Mouse (Mus musculus) mature B cell (primary cell): ENCODE results near the gene Spaca7.
"Not testable (repeated sequence)": the region's sequence is repeated elsewhere in the genome, so short reads cannot be mapped to it uniquely, and the experiment has no call there.

Experiments used
- in situ Hi-C: fragments of 300-500 bp; cut with MboI; formaldehyde crosslinking; loops from 2 replicates; pipeline ENCODE4 v1.14.3; 2019

Spaca7 gene

GRCm38 (mm10) chr8:12572814-12573534, at the start of gene Spaca7:
Spaca7 (plus strand) TSS chr8:12573029.
- in situ Hi-C loops: no loop called here

DNA sequence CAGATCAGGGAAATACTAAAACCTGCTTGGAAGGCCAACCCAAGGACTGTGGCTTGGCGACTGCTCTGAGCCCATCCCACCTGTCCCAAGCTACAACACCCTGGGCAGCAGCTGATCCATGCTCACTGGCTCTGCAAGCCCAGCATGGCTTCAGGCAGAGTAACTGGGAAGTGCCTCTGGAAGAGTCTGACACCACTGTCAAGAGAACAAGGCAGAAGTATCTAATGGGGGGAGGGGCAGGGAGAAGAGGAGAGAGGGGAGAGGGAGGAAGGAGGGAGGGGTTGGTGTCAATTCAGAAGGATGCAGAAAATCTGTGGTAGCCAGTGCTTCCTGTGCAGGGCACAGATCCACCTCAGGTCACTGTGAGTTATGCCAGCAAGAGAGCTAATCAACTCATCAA, 48.5 kb upstream of the Spaca7 start:
- in situ Hi-C loops: no loop called here

GRCm38 (mm10) chr8:12528659-12529058, 44.2 kb upstream of the Spaca7 start:
- in situ Hi-C loops: no loop called here

- in situ Hi-C loops: no loop called here
These were observed 37.2 kb upstream of the Spaca7 start for GRCm38 (mm10) chr8:12535617-12536016.

DNA sequence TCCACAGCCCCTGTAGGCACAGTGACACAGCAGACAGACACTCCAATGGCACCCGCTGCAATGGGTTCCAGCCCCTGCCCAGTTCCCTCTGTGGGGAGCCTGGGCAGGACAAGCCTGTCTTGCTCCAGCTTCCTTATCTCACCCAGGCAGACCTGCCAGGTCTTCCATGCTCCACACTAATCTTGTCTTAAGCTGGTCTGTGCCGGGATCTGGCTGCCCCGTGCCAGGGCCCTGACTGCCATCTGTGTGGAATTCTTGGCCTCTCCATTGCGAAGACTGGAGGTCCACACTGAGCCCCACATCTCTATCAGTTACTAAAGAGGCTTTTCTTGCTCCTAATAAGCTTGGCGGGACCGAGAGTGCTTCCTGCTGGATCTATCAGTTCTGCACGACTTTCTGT, 36.5 kb upstream of the Spaca7 start:
- in situ Hi-C loops: no loop called here

DNA sequence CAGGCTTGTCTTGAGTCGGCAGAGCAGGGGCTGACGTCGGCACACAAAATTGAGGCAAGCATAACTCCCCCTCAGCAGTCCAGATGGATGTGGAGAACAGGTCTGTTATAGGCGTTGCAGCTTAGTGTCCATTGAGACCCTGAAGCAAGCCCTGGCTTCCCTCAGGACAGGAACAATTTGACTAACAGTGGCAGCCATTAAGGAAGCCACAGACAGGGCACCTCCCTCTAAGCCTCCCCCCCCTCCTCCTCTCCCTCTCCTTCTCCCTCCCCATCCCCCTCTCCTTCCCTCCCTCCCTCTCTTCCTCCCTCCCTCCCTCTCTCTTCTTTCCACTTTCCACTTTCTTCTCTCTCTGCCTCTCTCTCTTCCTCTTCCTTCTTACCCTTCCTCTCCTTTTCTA, 27.6 kb upstream of the Spaca7 start:
- in situ Hi-C loops: no loop called here

DNA sequence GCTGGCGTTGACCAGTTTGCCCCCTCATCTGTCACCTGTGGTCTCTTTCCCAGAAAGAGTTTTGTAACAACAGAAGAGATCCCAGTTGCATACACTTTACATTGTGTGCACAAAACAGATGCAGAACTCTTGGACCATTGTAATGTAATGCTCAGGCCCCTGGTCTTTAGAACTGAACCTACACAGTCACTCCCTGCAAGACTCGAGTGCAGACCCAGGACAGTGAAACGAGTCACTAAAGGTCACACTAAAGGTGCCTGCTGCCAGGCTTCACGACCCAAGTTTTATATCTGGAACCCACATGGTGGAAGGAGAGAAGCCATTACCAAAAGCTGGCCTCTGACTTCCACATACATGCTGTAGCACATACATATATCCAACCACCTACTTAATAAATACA, 27.2 kb upstream of the Spaca7 start:
- in situ Hi-C loops: no loop called here

DNA sequence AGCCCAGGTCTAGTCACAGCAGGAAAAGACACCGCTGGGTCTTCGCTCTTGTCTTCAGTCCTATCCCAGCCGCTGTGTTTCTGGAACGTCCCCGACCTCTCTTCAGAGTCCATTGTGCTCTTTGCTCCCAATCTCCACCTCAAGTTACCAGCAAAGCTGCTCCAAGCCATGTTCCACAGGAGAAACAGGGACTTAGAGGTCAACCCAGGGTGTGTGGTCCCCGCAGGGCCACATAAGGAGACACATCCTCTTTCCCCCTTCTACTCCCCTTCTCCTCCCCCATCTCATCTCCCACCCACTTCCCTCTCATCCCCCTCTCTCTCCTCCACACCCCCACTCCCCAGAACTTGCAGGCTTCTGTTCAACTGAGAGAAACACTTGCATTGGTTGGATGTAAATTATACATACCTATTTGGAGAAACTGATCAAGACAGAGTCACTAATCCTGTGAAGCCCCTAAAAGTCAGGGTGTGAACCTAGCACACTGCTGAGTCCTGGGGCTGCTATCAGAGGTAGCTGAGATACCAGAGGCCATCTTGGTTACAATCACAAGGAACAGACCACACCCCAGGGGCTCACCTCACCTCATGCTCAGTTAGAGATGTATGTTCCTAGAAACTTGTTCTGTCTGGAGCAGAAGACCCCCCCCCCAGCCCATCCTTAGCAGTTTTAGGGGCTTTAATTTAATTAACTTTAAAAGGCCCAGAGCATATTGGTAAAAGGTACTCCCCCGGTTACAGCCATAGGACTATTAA, 25.2 kb upstream of the Spaca7 start:
- in situ Hi-C loops: no loop called here

DNA sequence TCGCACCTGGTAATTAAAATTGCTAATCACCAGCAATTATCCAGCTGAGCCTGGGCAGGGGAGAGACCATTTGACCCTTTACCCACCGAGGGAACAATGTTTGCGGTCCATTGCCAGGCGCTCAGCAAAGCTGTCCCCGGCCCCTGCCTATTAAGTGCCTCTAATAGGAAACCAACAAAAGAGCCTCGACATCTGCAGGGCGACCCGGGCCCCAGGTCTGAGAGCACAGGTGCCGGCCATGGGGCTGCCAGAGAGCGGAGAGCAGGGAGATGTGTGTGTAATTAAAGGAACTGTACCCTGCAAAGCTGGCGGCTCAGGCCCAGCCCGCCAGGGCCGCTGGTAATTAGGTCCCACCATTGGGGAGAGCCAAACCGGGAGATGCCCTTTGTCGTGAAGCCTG, 24.6 kb upstream of the Spaca7 start:
- in situ Hi-C loops: no loop called here

- in situ Hi-C loops: no loop called here
These were observed 24.1 kb upstream of the Spaca7 start for GRCm38 (mm10) chr8:12548680-12549079.

- in situ Hi-C loops: no loop called here
These were observed 17.2 kb upstream of the Spaca7 start for GRCm38 (mm10) chr8:12555515-12556145.

- in situ Hi-C loops: no loop called here
These were observed 14.0 kb upstream of the Spaca7 start for GRCm38 (mm10) chr8:12558786-12559185.

DNA sequence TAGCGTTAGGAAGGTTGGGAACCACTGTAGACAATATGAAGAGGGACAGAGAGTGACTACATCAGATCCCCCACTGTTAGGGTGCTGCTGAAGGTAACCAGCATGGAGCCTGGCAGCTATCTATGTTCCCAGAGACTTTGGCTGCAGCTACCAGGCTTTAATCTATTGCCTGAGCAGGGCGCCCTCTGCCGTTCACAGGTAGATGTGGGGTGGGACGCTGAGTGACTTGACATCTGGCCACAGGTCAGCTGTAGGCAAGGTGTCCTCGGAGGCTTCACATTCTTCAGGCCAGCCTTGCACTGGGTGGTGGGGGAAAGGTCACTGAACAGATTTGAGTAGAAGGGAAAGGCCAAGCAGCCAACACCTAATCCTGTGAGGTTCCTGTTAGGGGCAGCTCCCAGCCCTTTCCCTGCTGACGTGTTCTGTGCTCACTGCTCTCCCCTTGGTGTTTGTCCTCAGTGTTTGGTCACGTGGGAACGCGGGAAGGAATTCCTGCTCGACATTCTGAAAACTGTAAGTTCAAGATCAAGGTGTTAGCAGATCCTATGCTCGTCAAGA, 11.3 kb upstream of the Spaca7 start:
- in situ Hi-C loops: no loop called here

GRCm38 (mm10) chr8:12564307-12564706, 8.5 kb upstream of the Spaca7 start:
- in situ Hi-C loops: no loop called here

GRCm38 (mm10) chr8:12565488-12565887, 7.3 kb upstream of the Spaca7 start:
- in situ Hi-C loops: no loop called here

- in situ Hi-C loops: no loop called here
These were observed 6.3 kb upstream of the Spaca7 start for GRCm38 (mm10) chr8:12566509-12566908.

GRCm38 (mm10) chr8:12576003-12576402, 3.2 kb downstream of the Spaca7 start:
- in situ Hi-C loops: no loop called here

DNA sequence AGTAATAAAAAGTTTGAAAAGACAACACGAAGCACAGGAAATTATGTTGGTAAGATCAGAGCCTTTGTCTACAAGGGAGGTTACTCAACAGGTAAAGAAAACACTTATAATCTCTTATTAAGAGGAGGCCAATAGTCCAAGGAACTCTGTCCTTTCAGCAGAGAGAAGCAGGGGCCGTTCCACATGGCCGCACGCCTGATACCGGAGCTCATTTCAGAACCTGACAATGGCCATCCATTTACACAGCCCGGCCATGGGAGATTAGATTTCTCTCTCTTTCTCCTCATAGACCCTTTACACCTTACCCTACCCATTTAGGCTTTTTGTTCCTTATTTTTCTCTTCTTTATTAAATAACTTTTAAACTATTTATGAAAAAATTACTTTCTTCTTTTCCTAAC, 3.9 kb downstream of the Spaca7 start:
- in situ Hi-C loops: no loop called here

- in situ Hi-C loops: not testable (repeated sequence)
These were observed 6.6 kb downstream of the Spaca7 start for GRCm38 (mm10) chr8:12579339-12579999.

GRCm38 (mm10) chr8:12583785-12584184, 11.0 kb downstream of the Spaca7 start:
- in situ Hi-C loops: no loop called here

DNA sequence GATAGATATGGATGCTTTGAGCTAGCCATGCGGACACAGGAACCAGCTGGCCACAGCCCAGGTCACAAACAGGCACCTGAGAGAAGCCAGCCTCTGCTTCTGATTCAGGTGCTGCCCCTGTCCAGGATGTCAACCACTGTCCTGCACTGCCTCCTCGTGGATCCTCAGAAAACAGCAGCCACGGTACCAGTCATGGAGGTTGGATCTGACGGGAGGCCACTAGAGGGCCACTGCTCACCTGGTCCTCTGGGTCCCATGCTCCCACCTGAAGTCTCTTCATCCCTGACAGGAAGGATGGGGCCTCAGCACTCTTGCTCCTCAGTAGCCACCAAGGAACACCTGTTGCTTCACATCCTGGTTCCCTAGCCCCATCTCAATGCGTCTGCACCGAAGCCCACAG, 34.4 kb downstream of the Spaca7 start:
- in situ Hi-C loops: no loop called here

- in situ Hi-C loops: no loop called here
These were observed 36.0 kb downstream of the Spaca7 start for GRCm38 (mm10) chr8:12608810-12609209.
